Mouse (Mus musculus) heart, embryonic 11.5 days (tissue): ENCODE measurements at regions not wholly inside any gene's neighbourhood (a gene's known extent, or its start where the extent isn't known, plus 50 kb on each side); places are given as distances from the start of the nearest gene placed in this dataset.

Experiments used
- ATAC-seq: fragments of 200-750 bp; cut with Nextera tagmentation; replicated peaks from 2 replicates; pipeline ENCODE4 v1.8.0; 2017; ENCODE audit warnings: moderate library complexity; ENCODE audit not compliant: insufficient number of reproducible peaks, low FRiP score, low TSS enrichment
- H3K27ac ChIP-seq: fragments of 300-500 bp; sonication (generic); 2 replicates; pipeline ENCODE4 v1.5.1; 2014; ENCODE audit warnings: mild to moderate bottlenecking, low read depth, low read length
- H3K27me3 ChIP-seq: fragments of 300-500 bp; sonication (generic); 2 replicates; pipeline ENCODE4 v1.6.1; 2014; ENCODE audit warnings: mild to moderate bottlenecking, low read length, mixed read lengths; ENCODE audit not compliant: control insufficient read depth, insufficient read depth
- H3K36me3 ChIP-seq: fragments of 300-500 bp; sonication (generic); 2 replicates; pipeline ENCODE4 v1.6.1; 2014; ENCODE audit warnings: mild to moderate bottlenecking, low read length, moderate library complexity, mixed read lengths; ENCODE audit not compliant: control insufficient read depth, insufficient read depth
- H3K4me1 ChIP-seq: fragments of 300-500 bp; sonication (generic); 2 replicates; pipeline ENCODE4 v1.6.1; 2014; ENCODE audit warnings: low read length; ENCODE audit not compliant: control insufficient read depth, insufficient read depth
- H3K4me2 ChIP-seq: fragments of 300-500 bp; sonication (generic); 2 replicates; pipeline ENCODE4 v1.6.1; 2014; ENCODE audit warnings: mild to moderate bottlenecking, moderate library complexity
- H3K4me3 ChIP-seq: fragments of 300-500 bp; sonication (generic); 2 replicates; pipeline ENCODE4 v1.5.1; 2014; ENCODE audit warnings: low read depth, low read length
- H3K9ac ChIP-seq: fragments of 300-500 bp; sonication (generic); 2 replicates; pipeline ENCODE4 v1.6.1; 2014; ENCODE audit warnings: mild to moderate bottlenecking, low read depth, low read length, moderate library complexity
- H3K9me3 ChIP-seq: fragments of 300-500 bp; sonication (generic); replicated peaks from 2 replicates; pipeline ENCODE4 v1.6.1; 2016; ENCODE audit warnings: low read length; ENCODE audit not compliant: control insufficient read depth
- WGBS: fragments of 180-500 bp; shearing (Covaris S2); extraction: QIAGEN DNeasy Blood & Tissue Kit; methylation state at CpG from one replicate; pipeline ENCODE4 v1.1.7; 2014; ENCODE audit not compliant: insufficient replicate concordance; 5-methylcytosine and 5-hydroxymethylcytosine counted together

DNA sequence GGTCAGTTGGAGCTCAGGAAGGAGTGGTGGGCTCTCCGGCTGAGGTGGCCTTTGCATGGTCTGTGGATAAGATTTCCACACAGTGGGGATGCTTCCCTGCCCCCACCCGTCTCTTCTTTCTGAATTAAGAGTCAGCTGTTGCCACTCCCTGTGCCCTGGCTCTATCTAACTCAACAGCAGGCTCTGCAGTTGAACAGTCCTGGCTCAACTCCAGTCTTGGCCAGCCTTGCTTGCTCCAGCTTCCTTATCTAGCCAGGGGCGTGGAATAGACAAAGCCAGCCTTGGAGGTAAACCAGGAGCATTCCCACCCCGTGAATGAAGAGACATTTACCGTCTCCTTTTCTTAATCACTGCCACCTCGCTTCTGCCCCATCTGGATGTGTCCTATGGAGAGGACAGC is 89.7 kb downstream of the Mn1 start:
- no peak overlapping the region for H3K9ac ChIP-seq
- no peak overlapping the region for H3K4me2 ChIP-seq
- H3K9me3 ChIP-seq: no peaks in the 10 kb centered on the region
- no peaks in the 10 kb centered on the region for H3K27me3 ChIP-seq
- H3K36me3 ChIP-seq: no peaks in the 10 kb centered on the region
- peak; percentile 50 for ATAC-seq
- 26% methylated on average over 6 of the region's 6 CpGs for WGBS
- H3K4me1 ChIP-seq: peaks cover 41% of the 10 kb centered on the region
- peak overlapping the region; percentile 58 for H3K27ac ChIP-seq
- no peak overlapping the region for H3K4me3 ChIP-seq

GRCm38 (mm10) chr5:111507332-111507731 is 90.2 kb downstream of the Mn1 start:
- H3K36me3 ChIP-seq: no peaks in the 10 kb centered on the region
- no peak overlapping the region for H3K4me3 ChIP-seq
- H3K4me1 ChIP-seq: peaks cover 43% of the 10 kb centered on the region
- H3K27me3 ChIP-seq: no peaks in the 10 kb centered on the region
- H3K9ac ChIP-seq: no peak overlapping the region
- H3K4me2 ChIP-seq: no peak overlapping the region
- no peaks in the 10 kb centered on the region for H3K9me3 ChIP-seq
- WGBS: 78% methylated on average over 2 of the region's 2 CpGs
- no peak overlapping the region for H3K27ac ChIP-seq
- no peak for ATAC-seq

DNA sequence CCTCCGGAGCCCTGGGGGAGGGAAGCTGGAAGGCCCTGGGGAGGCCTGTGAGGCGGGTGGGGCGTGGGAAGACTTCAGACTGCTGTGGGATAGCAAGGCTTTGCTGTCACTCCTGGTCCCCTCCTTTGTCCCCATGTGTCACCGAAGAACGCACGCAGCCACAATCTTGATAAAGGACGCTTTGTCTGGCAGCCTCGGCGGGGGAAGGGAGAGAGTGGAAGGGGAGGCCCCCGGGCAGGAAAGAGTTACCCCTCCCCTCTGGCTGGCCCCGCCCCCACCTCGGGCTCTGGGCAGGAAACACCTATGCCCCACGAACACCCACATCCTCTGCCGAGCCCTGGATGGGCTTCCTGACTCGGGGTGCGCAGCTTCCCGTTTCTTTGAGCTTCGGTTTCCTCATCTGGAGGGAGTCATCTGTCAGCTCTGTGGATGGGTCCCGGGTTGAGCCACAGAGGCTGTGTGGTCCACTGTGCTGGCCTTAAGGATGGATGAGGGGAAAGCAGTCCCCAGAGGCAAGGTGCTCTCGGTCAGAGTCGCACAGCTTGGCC is 91.9 kb downstream of the Mn1 start:
- Histone ChIP-seq H3K27me3 (no peaks in the 10 kb centered on the region), H3K9me3 (no peaks in the 10 kb centered on the region), H3K9ac (peak overlapping the region; percentile 50), H3K36me3 (no peaks in the 10 kb centered on the region), H3K27ac (peak overlapping the region; percentile 38), H3K4me2 (peak overlapping the region; percentile 58), H3K4me1 (peaks cover 45% of the 10 kb centered on the region), H3K4me3 (peak overlapping the region; percentile 19)
- peak; percentile 43 for ATAC-seq
- 1% methylated on average over 20 of the region's 21 CpGs for WGBS

- Histone ChIP-seq H3K27ac (peak overlapping the region; percentile 31), H3K4me1 (peaks cover 48% of the 10 kb centered on the region), H3K4me3 (peak overlapping the region; percentile 19), H3K36me3 (no peaks in the 10 kb centered on the region), H3K27me3 (no peaks in the 10 kb centered on the region), H3K4me2 (peak overlapping the region; percentile 58), H3K9ac (peak overlapping the region; percentile 10), H3K9me3 (no peaks in the 10 kb centered on the region)
- no peak for ATAC-seq
- WGBS: 4% methylated on average over 9 of the region's 9 CpGs
Measured at GRCm38 (mm10) chr5:111509575-111510057, 92.5 kb downstream of the Mn1 start.

GRCm38 (mm10) chr5:111510183-111510878 is 93.2 kb downstream of the Mn1 start:
- Histone ChIP-seq H3K36me3 (no peaks in the 10 kb centered on the region), H3K9ac (no peak overlapping the region), H3K9me3 (no peaks in the 10 kb centered on the region), H3K4me1 (peaks cover 48% of the 10 kb centered on the region), H3K4me3 (no peak overlapping the region), H3K27me3 (no peaks in the 10 kb centered on the region), H3K4me2 (no peak overlapping the region), H3K27ac (no peak overlapping the region; the same call in 1 of the 2 replicates)
- whole genome bisulfite sequencing: 72% methylated on average over 5 of the region's 5 CpGs
- ATAC-seq: no peak

DNA sequence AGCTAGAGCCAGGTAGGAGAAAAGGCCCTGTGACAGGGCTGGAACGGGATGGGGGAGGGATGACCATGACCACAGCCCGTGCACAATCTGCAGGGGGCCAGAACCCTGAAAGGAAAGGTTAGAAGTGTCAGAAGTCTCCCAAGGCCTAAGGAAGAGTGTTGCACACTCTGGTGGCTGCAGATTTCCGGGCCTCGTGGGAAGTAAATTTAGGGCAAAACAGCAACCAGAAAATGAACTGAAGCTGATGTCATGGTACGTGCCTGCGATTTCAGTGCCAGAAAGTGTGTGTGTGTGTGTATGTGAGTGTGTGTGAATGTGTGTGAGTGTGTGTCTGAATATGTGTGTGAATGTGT is 93.7 kb downstream of the Mn1 start:
- H3K4me1 ChIP-seq: peaks cover 47% of the 10 kb centered on the region
- H3K27me3 ChIP-seq: no peaks in the 10 kb centered on the region
- no peak overlapping the region for H3K4me2 ChIP-seq
- H3K36me3 ChIP-seq: no peaks in the 10 kb centered on the region
- ATAC-seq: no peak
- WGBS: 68% methylated on average over 6 of the region's 6 CpGs
- no peak overlapping the region for H3K9ac ChIP-seq
- H3K27ac ChIP-seq: no peak overlapping the region
- H3K4me3 ChIP-seq: no peak overlapping the region
- H3K9me3 ChIP-seq: no peaks in the 10 kb centered on the region

DNA sequence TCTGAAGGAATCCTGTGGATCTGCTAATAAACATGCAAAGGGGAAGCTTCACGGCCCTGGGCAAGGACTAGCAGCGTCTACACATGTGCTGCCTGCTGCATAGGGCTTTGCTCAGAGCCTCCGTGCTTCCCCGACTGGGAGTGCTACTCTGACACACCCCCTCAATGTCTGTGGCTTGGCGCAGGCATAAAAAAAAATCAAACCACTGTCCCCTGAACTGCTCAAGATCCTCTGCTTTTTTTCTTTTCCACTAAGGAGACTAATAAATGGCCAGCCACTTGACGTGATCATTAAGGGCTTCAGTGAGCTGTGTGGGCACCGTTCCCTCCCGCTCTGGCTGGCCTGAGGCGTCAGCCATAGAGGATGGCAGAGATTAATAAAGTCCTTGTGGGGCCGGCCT is 94.8 kb downstream of the Mn1 start:
- ATAC-seq: no peak
- H3K9ac ChIP-seq: no peak overlapping the region
- no peaks in the 10 kb centered on the region for H3K36me3 ChIP-seq
- H3K4me2 ChIP-seq: no peak overlapping the region
- WGBS: 47% methylated on average over 10 of the region's 10 CpGs
- H3K27me3 ChIP-seq: no peaks in the 10 kb centered on the region
- H3K9me3 ChIP-seq: no peaks in the 10 kb centered on the region
- H3K4me1 ChIP-seq: peaks cover 36% of the 10 kb centered on the region
- no peak overlapping the region for H3K27ac ChIP-seq
- H3K4me3 ChIP-seq: no peak overlapping the region

GRCm38 (mm10) chr5:111513976-111514375 is 96.8 kb downstream of the Mn1 start:
- WGBS: 76% methylated on average over 6 of the region's 6 CpGs
- no peak overlapping the region for H3K4me3 ChIP-seq
- H3K9ac ChIP-seq: no peak overlapping the region
- no peak for ATAC-seq
- H3K36me3 ChIP-seq: no peaks in the 10 kb centered on the region
- H3K4me2 ChIP-seq: no peak overlapping the region
- H3K27me3 ChIP-seq: no peaks in the 10 kb centered on the region
- H3K4me1 ChIP-seq: peaks cover 21% of the 10 kb centered on the region
- no peaks in the 10 kb centered on the region for H3K9me3 ChIP-seq
- no peak overlapping the region for H3K27ac ChIP-seq

- H3K36me3 ChIP-seq: no peaks in the 10 kb centered on the region
- no peaks in the 10 kb centered on the region for H3K9me3 ChIP-seq
- H3K27me3 ChIP-seq: no peaks in the 10 kb centered on the region
- H3K9ac ChIP-seq: no peak overlapping the region
- H3K27ac ChIP-seq: no peak overlapping the region
- 51% methylated on average over 3 of the region's 3 CpGs for WGBS
- H3K4me3 ChIP-seq: no peak overlapping the region
- H3K4me2 ChIP-seq: peak overlapping the region; percentile 4
- peaks cover 25% of the 10 kb centered on the region for H3K4me1 ChIP-seq
- ATAC-seq: no peak
Measured at GRCm38 (mm10) chr5:111519059-111519458, 101.9 kb downstream of the Mn1 start.
